Mouse (Mus musculus) left cerebral cortex, postnatal 10 days (tissue): ENCODE measurements around the gene Rasl2-9. TPM values are rescaled to one million over a fixed set of nuclear protein-coding genes. Genes with fewer than 3 reads are reported as not detected.
"Not testable (repeated sequence)": the region's sequence is repeated elsewhere in the genome, so short reads cannot be mapped to it uniquely, and the experiment has no call there.

ENCODE experiments used
- DNase-seq, 2 experiments: peaks; one replicate each; pipeline ENCODE4 v3.0.0; 2021 to 2022; ENCODE audit warnings: low spot score in 2 of 2, mixed read lengths in 1 of 2; ENCODE audit errors: extremely low spot score in 1 of 2
- intact Hi-C: fragments of 180-260 bp; cut with DNase I; formaldehyde crosslinking; loops from one replicate; pipeline ENCODE4 v1.15.1; 2025
- total RNA-seq, 2 experiments: library from RNA; stranded (reverse); gene quantifications; 2 replicates each; pipeline ENCODE4 v1.2.3; 2021

Gene Rasl2-9
- under 1 TPM in 1 of 2 experiments, not detected in 1; 0.71 TPM for total RNA-seq

- intact Hi-C loops: no loop called here
- DNase-seq: peak; percentile 59 to 88
Measured at GRCm38 (mm10) chr7:5125549-5126406, at the start of gene Rasl2-9. Gene Rasl2-9 (minus strand): TSS chr7:5125950.

GRCm38 (mm10) chr7:5149570-5149969 is 23.8 kb upstream of the Rasl2-9 start, which contains the start of gene Vmn1r55:
Gene Vmn1r55 (minus strand): TSS chr7:5149670.
- intact Hi-C loops, DNase-seq: not testable (repeated sequence)

- intact Hi-C loops: no loop called here
- no peak for DNase-seq
Measured at GRCm38 (mm10) chr7:5125078-5125477, 672 bp downstream of the Rasl2-9 start.

GRCm38 (mm10) chr7:5116850-5117249 is 8.9 kb downstream of the Rasl2-9 start, which contains the start of gene Rfpl4:
Gene Rfpl4 (minus strand): TSS chr7:5116950.
- intact Hi-C loops: no loop called here
- DNase-seq: no peak

- intact Hi-C loops: no loop called here
- no peak for DNase-seq
Measured at GRCm38 (mm10) chr7:5112701-5113100, 13.0 kb downstream of the Rasl2-9 start.

- DNase-seq: no peak
- intact Hi-C loops: no loop called here
Measured at GRCm38 (mm10) chr7:5109301-5109700, 16.4 kb downstream of the Rasl2-9 start.

- intact Hi-C loops: no loop called here
- no peak for DNase-seq
Measured at GRCm38 (mm10) chr7:5108272-5108671, 17.5 kb downstream of the Rasl2-9 start.

GRCm38 (mm10) chr7:5102564-5102963 is 23.2 kb downstream of the Rasl2-9 start:
- intact Hi-C loops: no loop called here
- no peak for DNase-seq

- DNase-seq: peak in 1 of 2 experiments; percentile 24
- intact Hi-C loops: no loop called here
Measured at GRCm38 (mm10) chr7:5101066-5101663, 24.6 kb downstream of the Rasl2-9 start.

- peak in 1 of 2 experiments; percentile 26 for DNase-seq
Measured at GRCm38 (mm10) chr7:5099796-5100195, 26.0 kb downstream of the Rasl2-9 start.

GRCm38 (mm10) chr7:5098769-5099168 is 27.0 kb downstream of the Rasl2-9 start:
- no peak for DNase-seq
- intact Hi-C loops: no loop called here

More at GRCm38 (mm10) chr7:5099796-5100195, 26.0 kb downstream of the Rasl2-9 start:
- intact Hi-C loops: no loop called here

GRCm38 (mm10) chr7:5092831-5093510 is 32.8 kb downstream of the Rasl2-9 start:
- intact Hi-C loops: no loop called here
- DNase-seq: peak in 1 of 2 experiments; percentile 42

GRCm38 (mm10) chr7:5092381-5092780 is 33.4 kb downstream of the Rasl2-9 start:
- DNase-seq: no peak
- intact Hi-C loops: no loop called here

GRCm38 (mm10) chr7:5091008-5091728 is 34.6 kb downstream of the Rasl2-9 start:
- intact Hi-C loops: no loop called here
- DNase-seq: peak in 1 of 2 experiments; percentile 43

- intact Hi-C loops: loop anchor here (10.0 kb wide), 1 partner anchor 1085 kb away; the partner anchor contains the start of gene Zfp444
- DNase-seq: no peak
Measured at GRCm38 (mm10) chr7:5089853-5090252, 35.9 kb downstream of the Rasl2-9 start.

GRCm38 (mm10) chr7:5087886-5088285 is 37.9 kb downstream of the Rasl2-9 start:
- DNase-seq: no peak
- intact Hi-C loops: loop anchor here (10.0 kb wide), 1 partner anchor 1087 kb away; the partner anchor contains the start of gene Zfp444

GRCm38 (mm10) chr7:5086921-5087440 is 38.8 kb downstream of the Rasl2-9 start:
- peak in 1 of 2 experiments; percentile 46 for DNase-seq
- intact Hi-C loops: loop anchor here (10.0 kb wide), 1 partner anchor 1088 kb away; the partner anchor contains the start of gene Zfp444

GRCm38 (mm10) chr7:5085512-5085911 is 40.2 kb downstream of the Rasl2-9 start:
- DNase-seq: no peak
- intact Hi-C loops: loop anchor here (10.0 kb wide), 1 partner anchor 1089 kb away; the partner anchor contains the start of gene Zfp444
